Mouse (Mus musculus) bone marrow, adult 2 months (tissue): ENCODE results near the gene Tmem139.

Experiments
- CTCF ChIP-seq: fragments of 200-500 bp; IDR thresholded peaks from 2 replicates; pipeline ENCODE4 v1.5.1; 2011; ENCODE audit warnings: low read length, control low read depth; ENCODE audit not compliant: control insufficient read depth, insufficient read depth
- POLR2A ChIP-seq: fragments of 200-500 bp; IDR thresholded peaks from 2 replicates; pipeline ENCODE4 v1.6.1; 2011; ENCODE audit warnings: low read depth, mild to moderate bottlenecking, control low read depth, low read length, borderline replicate concordance; ENCODE audit not compliant: control insufficient read depth

GRCm38 (mm10) chr6:42245711-42246353, 15.9 kb upstream of the Tmem139 start, which contains the start of gene Gstk1:
- TF ChIP-seq POLR2A (no peak), CTCF (no peak)
